Mouse (Mus musculus): ENCODE data around the gene Nhlrc2.
"Not testable (repeated sequence)": the region's sequence is repeated elsewhere in the genome, so short reads cannot be mapped to it uniquely, and the experiment has no call there.

The Nhlrc2 gene

GRCm38 (mm10) chr19:56548230-56549032, at the start of gene Nhlrc2:
Gene Nhlrc2 (plus strand): TSS chr19:56548261.
- peak; percentile 51 to 74 for DNase-seq (ENCODE audit: low spot score in 2 of 2)

- DNase-seq (ENCODE audit: low spot score in 2 of 2) = not testable (repeated sequence)
Measured at GRCm38 (mm10) chr19:56503069-56503468, 45.0 kb upstream of the Nhlrc2 start.

GRCm38 (mm10) chr19:56503525-56503924, 44.5 kb upstream of the Nhlrc2 start:
- not testable (repeated sequence) for DNase-seq (ENCODE audit: low spot score in 2 of 2)

- not testable (repeated sequence) for DNase-seq (ENCODE audit: low spot score in 2 of 2)
Measured at GRCm38 (mm10) chr19:56511207-56511606, 36.9 kb upstream of the Nhlrc2 start.

- not testable (repeated sequence) for DNase-seq (ENCODE audit: low spot score in 2 of 2)
Measured at GRCm38 (mm10) chr19:56513527-56513926, 34.5 kb upstream of the Nhlrc2 start.

GRCm38 (mm10) chr19:56519408-56519807, 28.7 kb upstream of the Nhlrc2 start:
- not testable (repeated sequence) for DNase-seq (ENCODE audit: low spot score in 2 of 2)

- not testable (repeated sequence) for DNase-seq (ENCODE audit: low spot score in 2 of 2)
Measured at GRCm38 (mm10) chr19:56530529-56530928, 17.5 kb upstream of the Nhlrc2 start.

- no peak for DNase-seq (ENCODE audit: low spot score in 2 of 2)
Measured at GRCm38 (mm10) chr19:56531251-56531650, 16.8 kb upstream of the Nhlrc2 start.

- DNase-seq (ENCODE audit: low spot score in 2 of 2) = no peak
Measured at GRCm38 (mm10) chr19:56533291-56534071, 14.6 kb upstream of the Nhlrc2 start.

- no peak for DNase-seq (ENCODE audit: low spot score in 2 of 2)
Measured at GRCm38 (mm10) chr19:56534337-56534736, 13.7 kb upstream of the Nhlrc2 start.

- DNase-seq (ENCODE audit: low spot score in 2 of 2) = no peak
Measured at GRCm38 (mm10) chr19:56535064-56535463, 13.0 kb upstream of the Nhlrc2 start.

GRCm38 (mm10) chr19:56535765-56536164, 12.3 kb upstream of the Nhlrc2 start:
- no peak for DNase-seq (ENCODE audit: low spot score in 2 of 2)

- DNase-seq (ENCODE audit: low spot score in 2 of 2) = no peak
Measured at GRCm38 (mm10) chr19:56543320-56543719, 4.7 kb upstream of the Nhlrc2 start.

- DNase-seq (ENCODE audit: low spot score in 2 of 2) = no peak
Measured at GRCm38 (mm10) chr19:56544681-56545388, 3.2 kb upstream of the Nhlrc2 start.

- no peak for DNase-seq (ENCODE audit: low spot score in 2 of 2)
Measured at GRCm38 (mm10) chr19:56546031-56546430, 2.0 kb upstream of the Nhlrc2 start.

GRCm38 (mm10) chr19:56547456-56548229, 418 bp upstream of the Nhlrc2 start, which contains the start of gene Dclre1a:
Gene Dclre1a (minus strand): TSS chr19:56548222.
- peak in 1 of 2 experiments; percentile 62 for DNase-seq (ENCODE audit: low spot score in 2 of 2)

- no peak for DNase-seq (ENCODE audit: low spot score in 2 of 2)
Measured at GRCm38 (mm10) chr19:56549033-56549680, 1.1 kb downstream of the Nhlrc2 start.

- no peak for DNase-seq (ENCODE audit: low spot score in 2 of 2)
Measured at GRCm38 (mm10) chr19:56553177-56553576, 5.1 kb downstream of the Nhlrc2 start.

- no peak for DNase-seq (ENCODE audit: low spot score in 2 of 2)
Measured at GRCm38 (mm10) chr19:56555972-56556371, 7.9 kb downstream of the Nhlrc2 start.

- DNase-seq (ENCODE audit: low spot score in 2 of 2) = no peak
Measured at GRCm38 (mm10) chr19:56562433-56563138, 14.5 kb downstream of the Nhlrc2 start.

Measured in frontal cortex, postnatal 10 days (tissue).